Mouse (Mus musculus) hindbrain, embryonic 15.5 days (tissue): ENCODE measurements around the gene Rgs21. TPM values are rescaled to one million over a fixed set of nuclear protein-coding genes. Genes with fewer than 3 reads are reported as not detected.
A peak's percentile ranks its signal among the peaks of the same experiment; 100 is the strongest.

Experiments used
- ATAC-seq: fragments of 200-750 bp; cut with Nextera tagmentation; 2 replicates; pipeline ENCODE4 v1.8.0; 2017; ENCODE audit warnings: low read depth, moderate number of reproducible peaks, moderate TSS enrichment; ENCODE audit not compliant: low FRiP score
- H3K27ac ChIP-seq: fragments of 300-500 bp; sonication (generic); replicated peaks from 2 replicates; pipeline ENCODE4 v1.5.1; 2015; ENCODE audit warnings: mild to moderate bottlenecking, inconsistent platforms
- H3K27me3 ChIP-seq: fragments of 300-500 bp; sonication (generic); 2 replicates; pipeline ENCODE4 v1.6.1; 2015; ENCODE audit warnings: control low read depth, inconsistent platforms
- H3K36me3 ChIP-seq: fragments of 300-500 bp; sonication (generic); 2 replicates; pipeline ENCODE4 v1.6.1; 2015; ENCODE audit warnings: control low read depth, inconsistent platforms
- H3K4me1 ChIP-seq: fragments of 300-500 bp; sonication (generic); replicated peaks from 2 replicates; pipeline ENCODE4 v1.6.1; 2015; ENCODE audit warnings: control low read depth, inconsistent platforms
- H3K4me2 ChIP-seq: fragments of 300-500 bp; sonication (generic); 2 replicates; pipeline ENCODE4 v1.6.1; 2015; ENCODE audit warnings: moderate library complexity, mild to moderate bottlenecking, inconsistent platforms
- H3K4me3 ChIP-seq: fragments of 300-500 bp; sonication (generic); 2 replicates; pipeline ENCODE4 v1.5.1; 2015; ENCODE audit warnings: mild to moderate bottlenecking, inconsistent platforms
- H3K9ac ChIP-seq: fragments of 300-500 bp; sonication (generic); 2 replicates; pipeline ENCODE4 v1.6.1; 2015; ENCODE audit warnings: inconsistent platforms
- H3K9me3 ChIP-seq: fragments of 300-500 bp; sonication (generic); 2 replicates; pipeline ENCODE4 v1.6.1; 2016; ENCODE audit warnings: control low read depth, inconsistent platforms
- WGBS: fragments of 180-500 bp; shearing (Covaris S2); methylation state at CpG from one replicate; pipeline ENCODE4 v1.1.7; 2015; 5-methylcytosine and 5-hydroxymethylcytosine counted together
- polyA plus RNA-seq: library from polyadenylated mRNA; unstranded; fragments of >200 nt; fragmentation: Nextera tagmentation; extraction: Ambion mirVana; gene quantifications from 2 replicates; pipeline ENCODE4 v1.2.1, GENCODE M21; 2015

The Rgs21 gene
- polyA plus RNA-seq: not detected in 2 replicates

GRCm38 (mm10) chr1:144567567-144567966 is at the start of gene Rgs21:
Rgs21 (minus strand) TSS chr1:144567667.
- H3K4me2 ChIP-seq: no peak within 1 kb of the TSS
- no peak within 1 kb of the TSS for H3K27ac ChIP-seq
- no peaks in the 10 kb centered on the region for H3K9me3 ChIP-seq
- H3K36me3 ChIP-seq: no peaks in the 10 kb centered on the region
- no peaks in the 10 kb centered on the region for H3K27me3 ChIP-seq
- WGBS: 66% methylated on average over 3 of the region's 3 CpGs
- H3K4me3 ChIP-seq: no peak within 1 kb of the TSS
- H3K9ac ChIP-seq: no peak within 1 kb of the TSS
- no peak for ATAC-seq
- H3K4me1 ChIP-seq: no peaks in the 10 kb centered on the region

GRCm38 (mm10) chr1:144604071-144604470 is 36.6 kb upstream of the Rgs21 start:
- Histone ChIP-seq H3K9ac (no peak overlapping the region), H3K9me3 (no peaks in the 10 kb centered on the region), H3K27me3 (no peaks in the 10 kb centered on the region), H3K4me2 (no peak overlapping the region), H3K4me3 (no peak overlapping the region), H3K27ac (no peak overlapping the region), H3K4me1 (no peaks in the 10 kb centered on the region), H3K36me3 (no peaks in the 10 kb centered on the region)
- 100% methylated on average over 1 of the region's 1 CpGs for WGBS
- no peak for ATAC-seq

GRCm38 (mm10) chr1:144602987-144603386 is 35.5 kb upstream of the Rgs21 start:
- Histone ChIP-seq H3K27me3 (no peaks in the 10 kb centered on the region), H3K27ac (no peak overlapping the region), H3K4me1 (no peaks in the 10 kb centered on the region), H3K9me3 (no peaks in the 10 kb centered on the region), H3K4me3 (no peak overlapping the region), H3K4me2 (no peak overlapping the region), H3K36me3 (no peaks in the 10 kb centered on the region), H3K9ac (no peak overlapping the region)
- whole genome bisulfite sequencing: 83% methylated on average over 2 of the region's 2 CpGs
- no peak for ATAC-seq

- Histone ChIP-seq H3K36me3 (no peaks in the 10 kb centered on the region), H3K9ac (no peak overlapping the region), H3K27ac (no peak overlapping the region), H3K4me3 (no peak overlapping the region), H3K27me3 (no peaks in the 10 kb centered on the region), H3K4me2 (no peak overlapping the region), H3K4me1 (no peaks in the 10 kb centered on the region), H3K9me3 (no peaks in the 10 kb centered on the region)
- WGBS: 82% methylated on average over 1 of the region's 1 CpGs
- ATAC-seq: no peak
These were observed 11.9 kb upstream of the Rgs21 start for GRCm38 (mm10) chr1:144579321-144579720.

- no peak for ATAC-seq
- H3K27me3 ChIP-seq: no peaks in the 10 kb centered on the region
- 90% methylated on average over 2 of the region's 2 CpGs for WGBS
These were observed 5.5 kb upstream of the Rgs21 start for GRCm38 (mm10) chr1:144572972-144573371.

GRCm38 (mm10) chr1:144569905-144570304 is 2.4 kb upstream of the Rgs21 start:
- WGBS: 92% methylated on average over 3 of the region's 3 CpGs
- H3K4me3 ChIP-seq: no peak overlapping the region
- no peak for ATAC-seq

More at GRCm38 (mm10) chr1:144572972-144573371, 5.5 kb upstream of the Rgs21 start:
- Histone ChIP-seq H3K4me3 (no peak overlapping the region), H3K9me3 (no peaks in the 10 kb centered on the region), H3K4me2 (no peak overlapping the region), H3K4me1 (no peaks in the 10 kb centered on the region), H3K36me3 (no peaks in the 10 kb centered on the region), H3K27ac (no peak overlapping the region), H3K9ac (no peak overlapping the region)

GRCm38 (mm10) chr1:144545142-144545541 is 22.3 kb downstream of the Rgs21 start:
- no peak overlapping the region for H3K27ac ChIP-seq
- no peaks in the 10 kb centered on the region for H3K36me3 ChIP-seq
- H3K9me3 ChIP-seq: no peaks in the 10 kb centered on the region
- H3K4me1 ChIP-seq: no peaks in the 10 kb centered on the region
- no peak for ATAC-seq
- no peak overlapping the region for H3K9ac ChIP-seq
- H3K4me3 ChIP-seq: no peak overlapping the region
- H3K27me3 ChIP-seq: no peaks in the 10 kb centered on the region
- 48% methylated on average over 4 of the region's 4 CpGs for WGBS
- no peak overlapping the region for H3K4me2 ChIP-seq

More at GRCm38 (mm10) chr1:144569905-144570304, 2.4 kb upstream of the Rgs21 start:
- Histone ChIP-seq H3K4me1 (no peaks in the 10 kb centered on the region), H3K9me3 (no peaks in the 10 kb centered on the region), H3K27ac (no peak overlapping the region), H3K9ac (no peak overlapping the region), H3K36me3 (no peaks in the 10 kb centered on the region), H3K27me3 (no peaks in the 10 kb centered on the region), H3K4me2 (no peak overlapping the region)

- Histone ChIP-seq H3K27me3 (no peaks in the 10 kb centered on the region), H3K9ac (no peak overlapping the region), H3K4me3 (no peak overlapping the region), H3K36me3 (no peaks in the 10 kb centered on the region), H3K4me2 (no peak overlapping the region), H3K27ac (no peak overlapping the region), H3K9me3 (no peaks in the 10 kb centered on the region), H3K4me1 (no peaks in the 10 kb centered on the region)
- 57% methylated on average over 6 of the region's 6 CpGs for WGBS
- ATAC-seq: peak; percentile 68; the same call in 1 of the 2 replicates
These were observed 22.9 kb downstream of the Rgs21 start for GRCm38 (mm10) chr1:144544497-144544961.

- ATAC-seq: no peak
- Histone ChIP-seq H3K9ac (no peak overlapping the region), H3K27me3 (no peaks in the 10 kb centered on the region), H3K27ac (no peak overlapping the region), H3K4me2 (no peak overlapping the region), H3K9me3 (no peaks in the 10 kb centered on the region), H3K4me3 (no peak overlapping the region), H3K4me1 (no peaks in the 10 kb centered on the region), H3K36me3 (no peaks in the 10 kb centered on the region)
- 90% methylated on average over 1 of the region's 1 CpGs for WGBS
These were observed 35.7 kb downstream of the Rgs21 start for GRCm38 (mm10) chr1:144531746-144532145.

GRCm38 (mm10) chr1:144517878-144518426 is 49.5 kb downstream of the Rgs21 start:
- ATAC-seq: no peak
- Histone ChIP-seq H3K9me3 (no peaks in the 10 kb centered on the region), H3K36me3 (no peaks in the 10 kb centered on the region), H3K27me3 (no peaks in the 10 kb centered on the region), H3K4me3 (no peak overlapping the region), H3K4me1 (no peaks in the 10 kb centered on the region), H3K4me2 (no peak overlapping the region), H3K27ac (no peak overlapping the region), H3K9ac (no peak overlapping the region)
- 81% methylated on average over 5 of the region's 5 CpGs for WGBS

- no peak overlapping the region for H3K4me3 ChIP-seq
- ATAC-seq: no peak
- 63% methylated on average over 1 of the region's 1 CpGs for WGBS
These were observed 65.2 kb downstream of the Rgs21 start for GRCm38 (mm10) chr1:144502241-144502640.

GRCm38 (mm10) chr1:144500423-144500822 is 67.0 kb downstream of the Rgs21 start:
- no peak overlapping the region for H3K4me2 ChIP-seq

More at GRCm38 (mm10) chr1:144502241-144502640, 65.2 kb downstream of the Rgs21 start:
- H3K9me3 ChIP-seq: no peaks in the 10 kb centered on the region
- H3K9ac ChIP-seq: no peak overlapping the region
- H3K4me2 ChIP-seq: no peak overlapping the region
- no peak overlapping the region for H3K27ac ChIP-seq
- no peaks in the 10 kb centered on the region for H3K27me3 ChIP-seq
- H3K36me3 ChIP-seq: no peaks in the 10 kb centered on the region
- H3K4me1 ChIP-seq: no peaks in the 10 kb centered on the region

GRCm38 (mm10) chr1:144499719-144500118 is 67.7 kb downstream of the Rgs21 start:
- H3K4me1 ChIP-seq: no peaks in the 10 kb centered on the region
- H3K27me3 ChIP-seq: no peaks in the 10 kb centered on the region
- whole genome bisulfite sequencing: 66% methylated on average over 1 of the region's 1 CpGs
- no peak overlapping the region for H3K4me3 ChIP-seq
- no peak overlapping the region for H3K4me2 ChIP-seq
- no peak for ATAC-seq
- H3K36me3 ChIP-seq: no peaks in the 10 kb centered on the region
- no peaks in the 10 kb centered on the region for H3K9me3 ChIP-seq
- H3K9ac ChIP-seq: no peak overlapping the region
- H3K27ac ChIP-seq: no peak overlapping the region

More at GRCm38 (mm10) chr1:144500423-144500822, 67.0 kb downstream of the Rgs21 start:
- WGBS: 87% methylated on average over 4 of the region's 4 CpGs
- Histone ChIP-seq H3K27me3 (no peaks in the 10 kb centered on the region), H3K9ac (no peak overlapping the region), H3K9me3 (no peaks in the 10 kb centered on the region), H3K27ac (no peak overlapping the region), H3K36me3 (no peaks in the 10 kb centered on the region), H3K4me1 (no peaks in the 10 kb centered on the region), H3K4me3 (no peak overlapping the region)
- ATAC-seq: no peak
